Mouse (Mus musculus): Measurements from ENCODE around the gene Prss27.

DNA sequence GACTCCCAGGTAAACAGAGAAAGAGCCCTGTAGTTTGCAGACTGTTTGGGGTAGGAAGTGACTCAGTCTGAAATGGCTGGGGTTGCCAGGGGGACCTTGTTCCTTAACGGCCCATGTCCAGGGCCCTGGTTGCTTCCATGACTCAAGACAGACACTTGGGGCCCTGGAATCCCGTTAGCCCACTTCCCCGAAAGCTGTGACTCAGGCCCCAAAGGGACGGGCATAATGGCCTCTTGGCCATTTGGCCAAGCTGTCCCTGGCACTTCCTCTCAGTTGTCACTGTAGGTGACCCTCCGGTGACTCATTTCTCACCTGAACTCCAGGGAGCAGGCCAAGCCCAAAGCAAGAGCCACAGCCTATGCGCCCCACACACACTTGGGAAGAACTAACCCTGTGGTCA is 39.6 kb upstream of the Prss27 start:
- TF ChIP-seq POLR2A (IDR thresholded peaks at IDR 0.05; ENCODE audit: borderline replicate concordance, control insufficient read depth, low read depth, low read length), result no peak
- no peak for TF ChIP-seq CTCF (IDR thresholded peaks at IDR 0.05; ENCODE audit: control insufficient read depth, insufficient read depth, low read length)

Measured in bone marrow, adult 2 months (tissue).